In genomic region chr3:96575272-96575984, GRCm38 (mm10) we compare ENCODE assay signal across 8 mouse cellular contexts. TPM values are rescaled to one million over a fixed set of nuclear protein-coding genes. Genes with fewer than 3 reads are reported as not detected.
DNase-seq lines count a peak whose midpoint lies in the region; ATAC-seq and TF ChIP-seq lines count a peak whose summit lies in the region.
"Had no signal": no experiment of that assay in that cellular context is flagged by ENCODE, and none has a peak within 500 bp of the region (broad histone marks: within the 10 kb centered on the region; RNA-seq: fewer than 3 reads in every experiment).

No protein-coding gene starts in this region.

- in situ Hi-C loops in ES-E14 (cut with MboI; ENCODE audit: low sequenced_read_pairs in 2 of 2, unreplicated experiment in 2 of 2): no loop called here

- no peaks in the 10 kb centered on the region for H3K9me3 ChIP-seq in ES-E14 (ENCODE audit: control insufficient read depth, insufficient read depth, low read depth, low read length)
- H3K9me3 ChIP-seq in heart, embryonic 13.5 days: no peaks in the 10 kb centered on the region

- ATAC-seq in heart, embryonic 13.5 days (ENCODE audit: extremely low read depth, insufficient number of reproducible peaks, low FRiP score, low TSS enrichment): no peak

- peak overlapping the region in 1 of 2 experiments; percentile 56; a peak in 2 of 4 replicates for H3K4me3 ChIP-seq in ES-E14 (ENCODE audit: insufficient read depth in 1 of 2, low read depth in 1 of 2, low read length in 2 of 2, poor library complexity in 1 of 2, severe bottlenecking in 1 of 2)
- 0 out of 2 replicates have a peak overlapping the region, but pooled peaks have one; percentile 35 for H3K4me3 ChIP-seq in heart, embryonic 13.5 days

- DNase-seq in 3T3-L1 (ENCODE audit: low read depth, low spot score) (peak; percentile 52), ES-E14 (ENCODE audit: low read depth, low spot score) (no peak)
- peak; percentile 75 to 89 for DNase-seq in kidney, postnatal 25 days
- no peak for DNase-seq in frontal cortex, postnatal 14 days (ENCODE audit: low spot score in 2 of 2)
- DNase-seq in layer of hippocampus, postnatal 14 days (ENCODE audit: low spot score in 2 of 2): no peak
- no peak for DNase-seq in right cerebral cortex, postnatal 10 days (ENCODE audit: low spot score in 2 of 2)

- no peaks in the 10 kb centered on the region for H3K36me3 ChIP-seq in ES-E14 (ENCODE audit: control insufficient read depth, insufficient read depth, low read length, poor library complexity, severe bottlenecking)
- no peaks in the 10 kb centered on the region for H3K36me3 ChIP-seq in heart, embryonic 13.5 days

- H3K4me1 ChIP-seq in ES-E14 (ENCODE audit: control insufficient read depth in 2 of 2, insufficient read depth in 2 of 2, low read length in 2 of 2, poor library complexity in 1 of 2): peaks cover 6 to 48% of the 10 kb centered on the region in 2 experiments; a peak in 3 of 4 replicates
- H3K4me1 ChIP-seq in heart, embryonic 13.5 days: peaks cover 84% of the 10 kb centered on the region

- H3K9ac ChIP-seq in ES-E14 (ENCODE audit: insufficient read depth, low read depth, low read length, poor library complexity, severe bottlenecking): peak overlapping the region; percentile 81; the same call in 1 of the 2 replicates
- peak overlapping the region; percentile 74 for H3K9ac ChIP-seq in heart, embryonic 13.5 days

- peak overlapping the region; percentile 100 for H3K27ac ChIP-seq in ES-E14 (ENCODE audit: insufficient read depth, low read depth, low read length, poor library complexity, severe bottlenecking)
- H3K27ac ChIP-seq in heart, embryonic 13.5 days (replicated peaks): peak overlapping the region; percentile 100

- WGBS in heart, embryonic 13.5 days: 84% methylated on average over 8 of the region's 8 CpGs

- no peaks in the 10 kb centered on the region for H3K27me3 ChIP-seq in heart, embryonic 13.5 days (replicated peaks)

- H3K4me2 ChIP-seq in heart, embryonic 13.5 days: peak overlapping the region; percentile 67

TF ChIP-seq in ES-E14, 5 proteins besides CTCF, POLR2A, EP300 and RAD21:
- TF ChIP-seq ZNF384 (IDR thresholded peaks at IDR 0.05; ENCODE audit: low read depth, low read length) (no peak), MAFK (IDR thresholded peaks at IDR 0.05; ENCODE audit: insufficient read depth, low read depth, low read length) (no peak), HCFC1 (IDR thresholded peaks at IDR 0.05; ENCODE audit: borderline replicate concordance, insufficient read depth, low read length) (no peak), CHD2 (IDR thresholded peaks at IDR 0.05; ENCODE audit: low read depth, low read length) (no peak), ZC3H11A (IDR thresholded peaks at IDR 0.05; ENCODE audit: borderline replicate concordance, low read depth, low read length) (no peak)

RNA-seq across cellular contexts. Expression of gene Gm16253, which starts 1.4 kb away (rescaled TPM):
- total RNA-seq in ES-E14 (2012; rRNA removed): 1.8 and 2.0 TPM in 2 replicates
- 1.6 and 1.7 TPM in 2 replicates for polyA plus RNA-seq in heart, embryonic 13.5 days (2015; fragmentation: Nextera tagmentation; extraction: Ambion mirVana)
- total RNA-seq in layer of hippocampus, postnatal 14 days (2021): not detected
- total RNA-seq: adrenal gland, adult 18-20 months had no signal

RNA-seq across cellular contexts. Expression of gene Txnip, which starts 17.7 kb away (rescaled TPM):
- 128 and 161 TPM in 2 replicates for total RNA-seq in ES-E14 (2012; rRNA removed)
- polyA plus RNA-seq in heart, embryonic 13.5 days (2015; fragmentation: Nextera tagmentation; extraction: Ambion mirVana): 156 and 165 TPM in 2 replicates
- total RNA-seq in layer of hippocampus, postnatal 14 days (2021): 10 to 100 TPM; 48.3 to 49.8 TPM

RNA-seq across cellular contexts. Expression of gene Polr3gl, which starts 18.6 kb away (rescaled TPM):
- 5.7 and 8.1 TPM in 2 replicates for total RNA-seq in ES-E14 (2012; rRNA removed)
- 33.5 and 36.1 TPM in 2 replicates for polyA plus RNA-seq in heart, embryonic 13.5 days (2015; fragmentation: Nextera tagmentation; extraction: Ambion mirVana)
- total RNA-seq in layer of hippocampus, postnatal 14 days (2021): 10 to 100 TPM; 26.7 to 29.7 TPM

RNA-seq across cellular contexts. Expression of gene Ankrd34a, which starts 21.0 kb away (rescaled TPM):
- total RNA-seq in ES-E14 (2012; rRNA removed): 0.67 and 1.1 TPM in 2 replicates
- 6.5 and 8.1 TPM in 2 replicates for polyA plus RNA-seq in heart, embryonic 13.5 days (2015; fragmentation: Nextera tagmentation; extraction: Ambion mirVana)
- total RNA-seq in layer of hippocampus, postnatal 14 days (2021): 10 to 100 TPM; 45.9 to 51.8 TPM

RNA-seq across cellular contexts. Expression of gene Lix1l, which starts 25.5 kb away (rescaled TPM):
- total RNA-seq in ES-E14 (2012; rRNA removed): 2.6 and 4.6 TPM in 2 replicates
- polyA plus RNA-seq in heart, embryonic 13.5 days (2015; fragmentation: Nextera tagmentation; extraction: Ambion mirVana): 4.6 and 5.2 TPM in 2 replicates
- total RNA-seq in layer of hippocampus, postnatal 14 days (2021): 10 to 100 TPM; 31.6 to 32.8 TPM

Comparison
In these comparisons a context has a peak if more than half of its experiments do, and no peak if none do; other contexts are left out.
1. DNase-seq: peak in 3T3-L1 (single experiment) and kidney, postnatal 25 days (2 of 2); none in ES-E14 (single experiment), frontal cortex, postnatal 14 days (0 of 2), layer of hippocampus, postnatal 14 days (0 of 2) and right cerebral cortex, postnatal 10 days (0 of 2).